Mouse (Mus musculus) embryonic stem cell, embryonic (primary cell): ENCODE measurements at regions not wholly inside any gene's neighbourhood (a gene's known extent, or its start where the extent isn't known, plus 50 kb on each side); places are given as distances from the start of the nearest gene placed in this dataset.

Experiments
- CTCF ChIA-PET, 4 experiments: fragments of 300-600 bp in 2 of 4; fragments of 350-600 bp in 2 of 4; sonication (Branson Sonifier 250); formaldehyde crosslinking; loops; one replicate each; lab custom pipeline; 2022; ENCODE audit warnings: inconsistent platforms in 2 of 4; lab: Charles Lee
- POLR2A ChIA-PET, 4 experiments: fragments of 300-600 bp in 2 of 4; fragments of 350-600 bp in 2 of 4; sonication (Branson Sonifier 250); formaldehyde crosslinking; loops; one replicate each; lab custom pipeline; 2022; ENCODE audit warnings: antibody characterized with exemption in 4 of 4, inconsistent platforms in 1 of 4; lab: Charles Lee

- POLR2A ChIA-PET: interaction anchor here in 1 of 4 experiments (0.6 kb wide), 1 partner anchor 21 kb away, joined by 6 read pairs; no protein-coding TSS in a partner anchor
- CTCF ChIA-PET: no interaction called here
These were observed 573.9 kb upstream of the Cblb start for GRCm38 (mm10) chr16:51457166-51457565.

- POLR2A ChIA-PET: no interaction called here
- CTCF ChIA-PET: no interaction called here
These were observed 555.3 kb upstream of the Cblb start for GRCm38 (mm10) chr16:51475690-51476089.

- CTCF ChIA-PET: no interaction called here
- POLR2A ChIA-PET: no interaction called here
These were observed 534.9 kb upstream of the Cblb start for GRCm38 (mm10) chr16:51496096-51496495.

- ChIA-PET POLR2A (no interaction called here), CTCF (no interaction called here)
These were observed 533.2 kb upstream of the Cblb start for GRCm38 (mm10) chr16:51497777-51498176.

GRCm38 (mm10) chr16:51517079-51517478, 513.9 kb upstream of the Cblb start:
- POLR2A ChIA-PET: interaction anchor here in 1 of 4 experiments (0.7 kb wide), 1 partner anchor 364 kb away, joined by 4 read pairs; no protein-coding TSS in a partner anchor
- CTCF ChIA-PET: no interaction called here

- POLR2A ChIA-PET: no interaction called here
- CTCF ChIA-PET: no interaction called here
These were observed 510.3 kb upstream of the Cblb start for GRCm38 (mm10) chr16:51520762-51521161.

GRCm38 (mm10) chr16:51521317-51522092, 509.5 kb upstream of the Cblb start:
- CTCF ChIA-PET: interaction anchor here in 1 of 4 experiments (0.6 kb wide), 1 partner anchor 596 kb away, joined by 4 read pairs; no protein-coding TSS in a partner anchor

GRCm38 (mm10) chr16:51524023-51524422, 507.0 kb upstream of the Cblb start:
- ChIA-PET CTCF (no interaction called here), POLR2A (no interaction called here)

More at GRCm38 (mm10) chr16:51521317-51522092, 509.5 kb upstream of the Cblb start:
- POLR2A ChIA-PET: no interaction called here

- CTCF ChIA-PET: no interaction called here
- POLR2A ChIA-PET: no interaction called here
These were observed 498.5 kb upstream of the Cblb start for GRCm38 (mm10) chr16:51532496-51532895.

GRCm38 (mm10) chr16:51543769-51544168, 487.3 kb upstream of the Cblb start:
- POLR2A ChIA-PET: no interaction called here
- CTCF ChIA-PET: no interaction called here

- CTCF ChIA-PET: no interaction called here
- POLR2A ChIA-PET: no interaction called here
These were observed 484.0 kb upstream of the Cblb start for GRCm38 (mm10) chr16:51547032-51547431.

GRCm38 (mm10) chr16:51562866-51563658, 468.0 kb upstream of the Cblb start:
- POLR2A ChIA-PET: no interaction called here
- CTCF ChIA-PET: no interaction called here

- ChIA-PET CTCF (no interaction called here), POLR2A (no interaction called here)
These were observed 467.0 kb upstream of the Cblb start for GRCm38 (mm10) chr16:51564064-51564463.

- POLR2A ChIA-PET: no interaction called here
- CTCF ChIA-PET: no interaction called here
These were observed 453.0 kb upstream of the Cblb start for GRCm38 (mm10) chr16:51577915-51578593.

- ChIA-PET CTCF (no interaction called here), POLR2A (no interaction called here)
These were observed 450.5 kb upstream of the Cblb start for GRCm38 (mm10) chr16:51580525-51580924.

GRCm38 (mm10) chr16:51589924-51590397, 441.1 kb upstream of the Cblb start:
- CTCF ChIA-PET: no interaction called here
- POLR2A ChIA-PET: no interaction called here

GRCm38 (mm10) chr16:51617579-51617978, 413.4 kb upstream of the Cblb start:
- POLR2A ChIA-PET: no interaction called here

GRCm38 (mm10) chr16:51646646-51647045, 384.4 kb upstream of the Cblb start:
- POLR2A ChIA-PET: no interaction called here
- CTCF ChIA-PET: no interaction called here

More at GRCm38 (mm10) chr16:51617579-51617978, 413.4 kb upstream of the Cblb start:
- CTCF ChIA-PET: no interaction called here

- POLR2A ChIA-PET: no interaction called here
- CTCF ChIA-PET: no interaction called here
These were observed 380.9 kb upstream of the Cblb start for GRCm38 (mm10) chr16:51650100-51650499.

- ChIA-PET POLR2A (no interaction called here), CTCF (no interaction called here)
These were observed 380.3 kb upstream of the Cblb start for GRCm38 (mm10) chr16:51650683-51651082.
